Mouse (Mus musculus): Measurements from ENCODE around the gene Hnrnpdl. TPM values are rescaled to one million over a fixed set of nuclear protein-coding genes. Genes with fewer than 3 reads are reported as not detected.

The Hnrnpdl gene
- polyA plus RNA-seq, 1 experiment from 2014 or later = 37.8 TPM

DNA sequence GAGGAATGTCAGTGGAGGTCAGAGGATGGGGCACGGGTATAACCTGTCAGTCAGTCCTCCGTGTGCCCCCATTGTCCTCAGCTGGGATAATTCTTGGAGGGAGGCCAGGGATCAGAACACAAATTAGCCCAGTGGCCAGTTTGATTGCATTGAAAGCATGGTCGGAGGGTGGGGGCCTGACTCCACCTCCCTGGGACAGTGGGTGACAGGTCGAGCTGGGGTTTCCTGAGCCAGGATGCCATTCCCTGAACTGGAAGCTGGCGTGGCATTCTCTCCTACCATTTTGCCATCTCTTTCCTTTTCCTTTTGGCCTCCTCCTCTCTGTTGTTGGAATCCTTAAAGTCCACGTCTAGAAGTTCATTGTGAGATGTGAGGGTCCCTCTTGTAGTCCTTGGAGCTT is 33.6 kb downstream of the Hnrnpdl start:
- Histone ChIP-seq H3K4me2 (ENCODE audit: low read depth, low read length) (0 out of 2 replicates have a peak overlapping the region, but pooled peaks have one; percentile 26), H3K9ac (ENCODE audit: low read depth, low read length) (no peak overlapping the region), H3K27ac (ENCODE audit: low read length) (0 out of 2 replicates have a peak overlapping the region, but pooled peaks have one; percentile 27), H3K36me3 (ENCODE audit: control insufficient read depth, insufficient read depth) (no peaks in the 10 kb centered on the region), H3K9me3 (replicated peaks; ENCODE audit: control insufficient read depth, low read length) (no peaks in the 10 kb centered on the region), H3K27me3 (ENCODE audit: control insufficient read depth, insufficient read depth, low read depth, low read length) (no peaks in the 10 kb centered on the region), H3K4me3 (ENCODE audit: low read depth, low read length) (no peak overlapping the region), H3K4me1 (ENCODE audit: control insufficient read depth, low read depth, low read length) (peaks cover 21% of the 10 kb centered on the region)
- no peak for ATAC-seq (ENCODE audit: low read depth)
- 64% methylated on average over 6 of the region's 6 CpGs for WGBS (ENCODE audit: insufficient replicate concordance)

DNA sequence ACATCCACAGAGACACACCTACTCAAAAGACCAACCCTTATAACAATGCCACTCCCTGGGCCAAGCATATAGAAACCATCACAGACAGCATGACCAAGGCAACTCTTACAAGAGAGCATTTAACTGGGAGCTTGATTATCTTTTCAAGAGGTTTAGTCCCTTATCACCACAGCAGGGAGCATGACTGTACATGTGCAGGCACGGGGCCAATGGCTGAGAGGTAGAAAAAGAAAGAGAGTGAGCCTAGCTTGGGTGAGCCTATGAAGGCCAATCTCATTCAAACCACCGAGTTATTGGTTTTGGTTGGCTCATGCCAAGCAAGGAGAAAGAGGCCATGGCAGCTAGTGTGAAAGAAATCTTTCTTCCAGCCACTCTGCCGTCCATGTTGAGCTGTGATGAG is 34.0 kb downstream of the Hnrnpdl start:
- Histone ChIP-seq H3K9ac (ENCODE audit: low read depth, low read length) (no peak overlapping the region), H3K4me2 (ENCODE audit: low read depth, low read length) (0 out of 2 replicates have a peak overlapping the region, but pooled peaks have one; percentile 26), H3K27ac (ENCODE audit: low read length) (0 out of 2 replicates have a peak overlapping the region, but pooled peaks have one; percentile 27), H3K36me3 (ENCODE audit: control insufficient read depth, insufficient read depth) (no peaks in the 10 kb centered on the region), H3K27me3 (ENCODE audit: control insufficient read depth, insufficient read depth, low read depth, low read length) (no peaks in the 10 kb centered on the region), H3K4me1 (ENCODE audit: control insufficient read depth, low read depth, low read length) (peaks cover 21% of the 10 kb centered on the region), H3K9me3 (replicated peaks; ENCODE audit: control insufficient read depth, low read length) (no peaks in the 10 kb centered on the region), H3K4me3 (ENCODE audit: low read depth, low read length) (no peak overlapping the region)
- peak; percentile 70 for ATAC-seq (ENCODE audit: low read depth)
- WGBS (ENCODE audit: insufficient replicate concordance) = 32% methylated on average over 3 of the region's 3 CpGs

- H3K27me3 ChIP-seq (ENCODE audit: control insufficient read depth, insufficient read depth, low read depth, low read length) = no peaks in the 10 kb centered on the region
- no peaks in the 10 kb centered on the region for H3K9me3 ChIP-seq (replicated peaks; ENCODE audit: control insufficient read depth, low read length)
- no peak overlapping the region for H3K4me2 ChIP-seq (ENCODE audit: low read depth, low read length)
- no peak overlapping the region for H3K9ac ChIP-seq (ENCODE audit: low read depth, low read length)
- 63% methylated on average over 4 of the region's 4 CpGs for WGBS (ENCODE audit: insufficient replicate concordance)
- H3K36me3 ChIP-seq (ENCODE audit: control insufficient read depth, insufficient read depth) = no peaks in the 10 kb centered on the region
- no peak for ATAC-seq (ENCODE audit: low read depth)
- peaks cover 21% of the 10 kb centered on the region for H3K4me1 ChIP-seq (ENCODE audit: control insufficient read depth, low read depth, low read length)
- no peak overlapping the region for H3K4me3 ChIP-seq (ENCODE audit: low read depth, low read length)
- no peak overlapping the region for H3K27ac ChIP-seq (ENCODE audit: low read length)
These were observed 35.6 kb downstream of the Hnrnpdl start for GRCm38 (mm10) chr5:100003895-100004294.

- H3K4me1 ChIP-seq (ENCODE audit: control insufficient read depth, low read depth, low read length) = peaks cover 6% of the 10 kb centered on the region
- no peak for ATAC-seq (ENCODE audit: low read depth)
- WGBS (ENCODE audit: insufficient replicate concordance) = 58% methylated on average over 8 of the region's 8 CpGs
- no peak overlapping the region for H3K9ac ChIP-seq (ENCODE audit: low read depth, low read length)
- no peaks in the 10 kb centered on the region for H3K36me3 ChIP-seq (ENCODE audit: control insufficient read depth, insufficient read depth)
- H3K9me3 ChIP-seq (replicated peaks; ENCODE audit: control insufficient read depth, low read length) = no peaks in the 10 kb centered on the region
- H3K27me3 ChIP-seq (ENCODE audit: control insufficient read depth, insufficient read depth, low read depth, low read length) = no peaks in the 10 kb centered on the region
- no peak overlapping the region for H3K27ac ChIP-seq (ENCODE audit: low read length)
- no peak overlapping the region for H3K4me2 ChIP-seq (ENCODE audit: low read depth, low read length)
- no peak overlapping the region for H3K4me3 ChIP-seq (ENCODE audit: low read depth, low read length)
These were observed 39.0 kb downstream of the Hnrnpdl start for GRCm38 (mm10) chr5:100000500-100000899.

DNA sequence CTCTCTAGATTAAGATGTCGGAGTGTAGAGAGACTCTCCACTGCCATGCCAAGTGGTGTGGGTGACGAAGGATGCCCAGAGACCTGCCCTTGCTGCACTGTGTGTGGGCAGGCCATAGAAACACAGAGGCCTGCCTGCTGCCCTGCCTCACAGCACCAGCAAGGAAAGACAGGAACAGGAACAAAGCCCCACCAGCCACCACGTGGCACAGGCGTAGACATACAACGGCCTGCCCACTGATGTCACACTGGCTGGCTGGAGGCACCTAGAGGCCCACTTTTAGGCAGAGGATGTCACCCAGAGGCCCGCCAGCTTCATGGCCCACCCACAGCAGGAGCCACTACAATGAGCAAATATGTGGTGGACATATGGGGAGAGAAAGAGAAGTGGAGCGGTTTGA is 39.4 kb downstream of the Hnrnpdl start:
- H3K9me3 ChIP-seq (replicated peaks; ENCODE audit: control insufficient read depth, low read length) = no peaks in the 10 kb centered on the region
- no peak overlapping the region for H3K4me2 ChIP-seq (ENCODE audit: low read depth, low read length)
- H3K9ac ChIP-seq (ENCODE audit: low read depth, low read length) = no peak overlapping the region
- 53% methylated on average over 7 of the region's 7 CpGs for WGBS (ENCODE audit: insufficient replicate concordance)
- ATAC-seq (ENCODE audit: low read depth) = no peak
- H3K36me3 ChIP-seq (ENCODE audit: control insufficient read depth, insufficient read depth) = no peaks in the 10 kb centered on the region
- peaks cover 3% of the 10 kb centered on the region for H3K4me1 ChIP-seq (ENCODE audit: control insufficient read depth, low read depth, low read length)
- no peaks in the 10 kb centered on the region for H3K27me3 ChIP-seq (ENCODE audit: control insufficient read depth, insufficient read depth, low read depth, low read length)
- H3K4me3 ChIP-seq (ENCODE audit: low read depth, low read length) = no peak overlapping the region
- H3K27ac ChIP-seq (ENCODE audit: low read length) = no peak overlapping the region

DNA sequence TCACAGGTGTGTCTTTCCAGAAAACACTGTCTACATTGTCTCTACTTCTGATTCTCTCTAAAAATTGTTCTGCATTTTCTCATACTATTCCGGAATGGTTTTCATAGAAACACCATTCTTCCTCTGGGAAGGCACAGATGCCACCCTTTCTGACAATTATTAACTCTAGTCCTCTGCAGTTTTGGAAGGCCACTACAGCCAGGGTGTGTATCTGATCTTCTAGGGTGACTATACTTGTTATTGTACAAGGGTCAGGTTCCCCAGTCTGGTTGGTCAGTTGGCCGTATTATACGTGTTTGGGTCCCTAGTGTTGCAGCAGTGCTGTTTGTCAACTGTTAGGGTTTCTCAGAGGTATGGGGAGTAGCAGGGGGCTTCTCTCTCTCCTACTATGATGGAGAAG is 44.8 kb downstream of the Hnrnpdl start:
- WGBS (ENCODE audit: insufficient replicate concordance) = 72% methylated on average over 3 of the region's 3 CpGs
- H3K27ac ChIP-seq (ENCODE audit: low read length) = peak overlapping the region; percentile 25; the same call in 1 of the 2 replicates
- no peak overlapping the region for H3K9ac ChIP-seq (ENCODE audit: low read depth, low read length)
- no peaks in the 10 kb centered on the region for H3K9me3 ChIP-seq (replicated peaks; ENCODE audit: control insufficient read depth, low read length)
- no peak overlapping the region for H3K4me3 ChIP-seq (ENCODE audit: low read depth, low read length)
- ATAC-seq (ENCODE audit: low read depth) = peak; percentile 72
- no peaks in the 10 kb centered on the region for H3K27me3 ChIP-seq (ENCODE audit: control insufficient read depth, insufficient read depth, low read depth, low read length)
- H3K4me2 ChIP-seq (ENCODE audit: low read depth, low read length) = peak overlapping the region; percentile 4; the same call in 1 of the 2 replicates
- no peaks in the 10 kb centered on the region for H3K4me1 ChIP-seq (ENCODE audit: control insufficient read depth, low read depth, low read length)
- H3K36me3 ChIP-seq (ENCODE audit: control insufficient read depth, insufficient read depth) = no peaks in the 10 kb centered on the region

DNA sequence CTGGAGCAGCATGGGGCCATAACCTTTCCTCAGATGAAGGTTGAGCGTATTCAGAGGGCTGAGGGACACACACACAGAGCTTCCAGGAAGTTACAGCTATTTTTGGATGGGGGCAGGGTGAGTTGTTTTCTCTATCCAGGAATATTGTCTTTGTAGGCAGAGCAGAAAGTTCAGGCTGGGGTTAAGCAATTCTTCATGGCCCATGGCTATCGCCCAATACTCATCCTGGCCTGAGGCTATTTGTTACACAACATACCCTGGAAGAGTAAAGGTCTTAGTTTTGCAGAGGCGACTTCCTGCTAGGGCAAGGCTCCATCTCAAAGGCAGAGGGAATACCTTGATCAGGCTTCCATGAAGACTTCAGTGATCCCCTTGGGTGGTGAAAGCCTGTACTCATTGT is 45.3 kb downstream of the Hnrnpdl start:
- WGBS (ENCODE audit: insufficient replicate concordance) = 62% methylated on average over 3 of the region's 3 CpGs
- H3K36me3 ChIP-seq (ENCODE audit: control insufficient read depth, insufficient read depth) = no peaks in the 10 kb centered on the region
- H3K9ac ChIP-seq (ENCODE audit: low read depth, low read length) = no peak overlapping the region
- H3K4me3 ChIP-seq (ENCODE audit: low read depth, low read length) = no peak overlapping the region
- H3K4me1 ChIP-seq (ENCODE audit: control insufficient read depth, low read depth, low read length) = no peaks in the 10 kb centered on the region
- peak overlapping the region; percentile 4; the same call in 1 of the 2 replicates for H3K4me2 ChIP-seq (ENCODE audit: low read depth, low read length)
- H3K27me3 ChIP-seq (ENCODE audit: control insufficient read depth, insufficient read depth, low read depth, low read length) = no peaks in the 10 kb centered on the region
- ATAC-seq (ENCODE audit: low read depth) = peak; percentile 93
- peak overlapping the region; percentile 31 for H3K27ac ChIP-seq (ENCODE audit: low read length)
- H3K9me3 ChIP-seq (replicated peaks; ENCODE audit: control insufficient read depth, low read length) = no peaks in the 10 kb centered on the region

Other genes with a start within 250 kb of the Hnrnpdl start
- 0.18 TPM in 1 of 2 replicates, not detected in the other for gene Vamp9, start 133.4 kb downstream of the Hnrnpdl start, polyA plus RNA-seq (2015; fragmentation: Nextera tagmentation; extraction: Ambion mirVana)
- gene Hnrnpd, start 60.7 kb downstream of the Hnrnpdl start, polyA plus RNA-seq (2015; fragmentation: Nextera tagmentation; extraction: Ambion mirVana) = 18.0 and 18.5 TPM in 2 replicates
- gene 4930524J08Rik, start 60.6 kb downstream of the Hnrnpdl start, polyA plus RNA-seq (2015; fragmentation: Nextera tagmentation; extraction: Ambion mirVana) = 0.40 and 0.48 TPM in 2 replicates
- 14.0 and 15.5 TPM in 2 replicates for gene Enoph1, start 321 bp upstream of the Hnrnpdl start, polyA plus RNA-seq (2015; fragmentation: Nextera tagmentation; extraction: Ambion mirVana)
- gene Tmem150c, start 120.1 kb upstream of the Hnrnpdl start, polyA plus RNA-seq (2015; fragmentation: Nextera tagmentation; extraction: Ambion mirVana) = 0.43 and 0.67 TPM in 2 replicates